Mouse (Mus musculus) adrenal gland, adult 8-10 months (tissue): ENCODE measurements at regions not wholly inside any gene's neighbourhood (a gene's known extent, or its start where the extent isn't known, plus 50 kb on each side); places are given as distances from the start of the nearest gene placed in this dataset.

ENCODE experiments used
- DNase-seq: peaks from one replicate; pipeline ENCODE4 v3.0.0; 2022

GRCm38 (mm10) chr1:90668787-90669186 lies 66.0 kb downstream of the Cops8 start:
- DNase-seq, result no peak

GRCm38 (mm10) chr1:90669237-90669636 lies 66.5 kb downstream of the Cops8 start:
- no peak for DNase-seq

GRCm38 (mm10) chr1:90670346-90670745 lies 67.6 kb downstream of the Cops8 start:
- no peak for DNase-seq

GRCm38 (mm10) chr1:90673751-90674150 lies 71.0 kb downstream of the Cops8 start:
- DNase-seq, result no peak

DNA sequence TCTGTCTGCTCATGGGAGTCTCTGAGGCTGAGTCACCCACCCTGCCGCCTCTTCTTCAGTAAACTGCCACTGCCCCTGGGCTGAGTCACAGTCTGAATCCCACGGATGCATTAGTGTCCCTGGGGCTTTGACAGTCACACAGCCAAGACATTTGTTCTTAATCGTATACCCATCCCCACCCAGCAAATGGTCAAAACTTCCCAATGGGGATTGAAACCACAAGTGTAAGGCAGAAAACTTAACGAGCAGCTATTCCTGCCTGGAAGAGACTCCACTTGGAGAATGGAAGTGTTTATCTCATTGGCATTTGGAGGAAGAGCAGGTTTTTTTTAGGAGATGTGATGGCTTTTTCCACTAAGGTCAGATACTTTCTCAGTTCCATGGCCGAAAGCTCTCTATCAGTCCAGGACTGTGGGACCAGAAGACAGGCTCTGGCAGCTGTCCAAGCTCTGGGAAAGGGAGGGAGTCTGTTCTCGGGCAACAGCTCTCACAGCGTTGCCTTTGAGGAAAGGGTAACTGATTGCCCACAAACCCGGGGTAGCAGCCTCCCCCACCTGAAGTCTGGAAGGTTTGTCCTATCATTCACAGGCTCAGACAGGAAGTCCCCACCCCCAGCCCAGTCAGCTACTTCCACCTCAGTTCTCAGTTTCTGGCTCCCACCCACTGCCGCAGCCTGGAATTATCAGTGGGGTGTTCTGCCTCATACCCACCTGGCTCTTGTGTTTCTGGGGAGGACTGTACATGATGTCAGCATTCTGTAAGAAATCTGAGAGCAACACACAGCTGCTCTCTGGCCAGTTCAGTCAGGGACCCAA lies 73.6 kb downstream of the Cops8 start:
- peak; percentile 50 for DNase-seq

GRCm38 (mm10) chr1:90677188-90677587 lies 74.4 kb downstream of the Cops8 start:
- no peak for DNase-seq

DNA sequence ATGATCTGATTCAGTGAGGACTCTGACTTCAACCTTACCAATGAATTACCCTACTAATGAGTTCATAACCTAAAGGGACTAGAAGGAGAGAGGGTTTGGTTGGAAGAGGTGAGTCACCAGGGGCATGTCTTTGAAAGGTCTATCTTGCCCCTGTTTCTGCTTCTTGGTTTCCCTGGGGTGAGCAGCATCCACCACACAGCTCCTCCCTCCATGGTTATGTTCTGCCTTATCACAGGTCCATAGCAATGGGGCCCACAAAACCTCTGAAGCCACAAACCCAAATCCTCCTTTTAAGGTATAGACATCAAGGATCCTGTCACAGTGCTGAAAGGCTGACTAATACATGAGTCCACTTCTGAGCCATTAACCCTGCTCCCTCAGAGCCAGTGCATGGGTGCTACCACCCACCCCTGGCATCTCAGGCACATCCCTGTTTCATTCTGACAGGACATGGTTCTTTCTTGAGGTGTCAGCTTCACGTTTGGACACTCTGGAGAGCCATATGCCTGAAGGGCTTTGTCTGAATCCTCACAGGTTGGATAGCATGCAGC lies 74.9 kb downstream of the Cops8 start:
- no peak for DNase-seq

DNA sequence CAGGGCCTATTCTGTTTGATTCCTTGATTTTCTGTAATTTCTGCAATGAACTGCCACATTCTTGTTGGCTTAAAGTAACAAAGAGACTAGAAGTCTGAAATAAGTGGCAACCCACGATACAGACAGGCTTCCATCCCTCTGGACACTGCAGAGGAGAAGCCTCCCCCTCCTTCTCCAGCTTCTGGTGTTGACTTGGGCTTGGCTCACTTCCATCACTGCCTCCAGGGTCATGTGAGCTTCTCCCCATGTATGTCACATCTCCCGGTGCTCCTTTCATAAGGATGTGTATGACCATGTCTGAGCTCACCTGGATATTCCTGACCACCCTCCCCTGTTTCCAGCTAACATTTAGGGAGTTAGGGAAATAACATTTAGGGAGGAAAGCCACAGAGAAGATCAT lies 75.6 kb downstream of the Cops8 start:
- DNase-seq, result no peak

GRCm38 (mm10) chr1:90688086-90688485 lies 85.3 kb downstream of the Cops8 start:
- DNase-seq, result no peak

- DNase-seq, result no peak
These were observed 87.9 kb downstream of the Cops8 start for GRCm38 (mm10) chr1:90690591-90691116.

GRCm38 (mm10) chr1:90691157-90691594 lies 88.4 kb downstream of the Cops8 start:
- no peak for DNase-seq

- DNase-seq, result no peak
These were observed 90.1 kb downstream of the Cops8 start for GRCm38 (mm10) chr1:90692851-90693250.

- no peak for DNase-seq
These were observed 92.0 kb downstream of the Cops8 start for GRCm38 (mm10) chr1:90694761-90695160.

- no peak for DNase-seq
These were observed 92.5 kb downstream of the Cops8 start for GRCm38 (mm10) chr1:90695166-90695749.

GRCm38 (mm10) chr1:90696000-90696399 lies 93.2 kb downstream of the Cops8 start:
- peak; percentile 6 for DNase-seq

GRCm38 (mm10) chr1:90697056-90697596 lies 94.3 kb downstream of the Cops8 start:
- DNase-seq, result no peak

DNA sequence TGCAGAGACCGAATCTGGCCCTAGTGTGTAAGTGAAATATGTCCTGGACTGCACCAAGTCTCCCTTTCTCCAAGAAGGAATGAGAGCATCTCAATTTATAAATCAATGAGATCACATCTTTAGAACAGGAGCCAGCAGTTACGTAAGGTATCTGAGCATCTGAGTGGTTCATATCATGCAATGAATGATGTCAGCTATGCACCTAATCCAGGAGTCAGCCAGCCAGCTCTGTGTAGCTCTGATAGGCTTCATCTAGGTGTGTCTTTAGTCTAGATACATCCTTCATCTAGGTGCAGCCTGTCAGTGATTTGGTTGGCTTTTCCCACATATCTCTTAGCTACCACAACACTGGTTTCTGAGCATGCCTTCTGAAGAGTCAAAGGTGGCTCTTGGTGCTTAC lies 95.8 kb downstream of the Cops8 start:
- no peak for DNase-seq

GRCm38 (mm10) chr1:90701756-90702155 lies 99.0 kb downstream of the Cops8 start:
- no peak for DNase-seq

GRCm38 (mm10) chr1:90706391-90706790 lies 103.6 kb downstream of the Cops8 start:
- DNase-seq, result no peak

GRCm38 (mm10) chr1:90709761-90710160 lies 107.0 kb downstream of the Cops8 start:
- no peak for DNase-seq

DNA sequence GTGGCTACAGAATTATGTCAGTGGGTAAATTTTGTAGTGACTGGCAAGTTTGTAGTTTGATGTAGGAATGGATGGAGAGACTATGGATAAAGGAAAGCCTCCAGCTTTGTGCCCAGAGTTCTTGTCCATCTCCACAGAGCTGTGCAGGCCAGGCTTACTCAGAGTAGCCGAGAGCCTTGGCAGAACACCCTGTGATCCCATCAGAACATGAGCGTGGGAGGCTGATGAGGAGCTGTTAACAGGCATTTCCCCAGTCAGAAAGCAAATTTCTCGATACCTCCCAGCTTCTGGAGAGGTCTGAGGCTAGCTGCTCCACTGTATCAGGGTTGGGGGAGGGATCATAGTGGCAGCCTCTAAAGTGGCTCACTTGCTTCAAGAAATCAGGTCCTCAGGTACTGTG lies 107.8 kb downstream of the Cops8 start:
- no peak for DNase-seq

GRCm38 (mm10) chr1:90711103-90711502 lies 108.3 kb downstream of the Cops8 start:
- DNase-seq, result no peak
